Mouse (Mus musculus): ENCODE measurements around the gene Fh1.

DNA sequence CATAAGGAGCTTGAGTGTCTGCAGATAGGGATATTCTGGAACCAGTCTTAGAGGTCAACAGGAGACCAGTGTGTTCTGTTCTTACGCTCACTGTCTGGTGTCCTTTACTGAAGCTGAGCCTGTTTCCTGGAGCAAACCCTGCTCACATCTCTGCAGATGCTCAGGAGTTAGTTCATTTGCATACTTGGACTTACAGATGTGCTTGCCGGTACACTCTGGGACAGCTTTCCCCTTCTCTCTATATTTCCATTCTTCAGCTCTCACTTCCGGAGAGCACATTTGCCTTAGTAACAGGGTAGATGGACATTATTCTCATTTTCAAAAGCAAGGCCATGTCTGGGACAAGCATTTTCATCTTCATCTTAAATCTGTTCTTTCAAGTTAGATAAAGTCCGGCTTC, 23.2 kb upstream of the Fh1 start:
- no peak for TF ChIP-seq CTCF (IDR thresholded peaks at IDR 0.05; ENCODE audit: borderline replicate concordance, extremely low read depth, insufficient read depth, insufficient read length)
- no peak for TF ChIP-seq POLR2A (IDR thresholded peaks at IDR 0.05; ENCODE audit: borderline replicate concordance, extremely low read depth, insufficient read depth, insufficient read length, poor library complexity, severe bottlenecking)

Data from brain, embryonic 14.5 days (tissue).